Mouse (Mus musculus): ENCODE measurements around the gene Cldn13.
"Not testable (repeated sequence)": the region's sequence is repeated elsewhere in the genome, so short reads cannot be mapped to it uniquely, and the experiment has no call there.

Gene Cldn13

DNA sequence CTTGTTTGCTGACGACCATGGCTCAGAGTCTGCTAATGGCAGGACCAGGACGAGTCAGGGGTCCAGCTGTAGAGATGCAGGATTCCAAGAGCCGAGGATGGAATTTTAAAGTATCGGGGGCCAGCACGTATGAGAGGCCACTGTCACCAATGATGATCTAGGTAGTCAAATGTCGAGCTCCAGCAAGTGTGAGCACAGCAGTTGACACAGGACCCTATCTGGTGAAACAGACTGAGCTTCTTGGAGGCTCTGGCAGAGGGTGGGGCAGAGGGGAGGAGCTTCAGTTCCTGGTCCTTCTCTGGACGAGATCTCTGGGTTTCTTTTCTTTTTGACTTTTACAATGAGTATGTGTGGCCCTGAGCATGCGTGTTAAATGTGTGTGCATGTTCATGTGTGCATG lies at the start of gene Cldn13:
Gene Cldn13 (minus strand): TSS at position 216 of the 400 bp plus-strand sequence.
- in situ Hi-C loops (cut with MseI, MboI): no loop called here

DNA sequence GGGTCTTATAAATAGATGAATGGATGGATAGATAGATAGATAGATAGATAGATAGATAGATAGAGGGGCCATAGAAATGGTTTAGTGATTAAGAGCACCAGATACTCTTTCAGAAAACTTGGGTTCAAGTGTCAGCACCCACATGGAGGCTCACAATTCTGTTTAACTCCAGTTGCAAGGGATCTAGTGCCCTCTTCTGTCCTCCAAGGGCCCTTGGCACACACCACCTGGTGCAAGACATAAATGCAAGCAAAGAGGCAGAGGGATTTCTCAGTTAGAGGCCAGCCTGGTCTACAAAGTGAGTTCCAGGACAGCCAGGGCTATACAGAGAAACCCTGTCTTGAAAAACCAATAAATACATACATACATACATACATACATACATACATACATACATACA lies 49.3 kb upstream of the Cldn13 start:
- in situ Hi-C loops (cut with MseI, MboI): loop anchor here (5.0 kb wide), 2 partner anchors 37 to 52 kb away; no protein-coding TSS in a partner anchor

DNA sequence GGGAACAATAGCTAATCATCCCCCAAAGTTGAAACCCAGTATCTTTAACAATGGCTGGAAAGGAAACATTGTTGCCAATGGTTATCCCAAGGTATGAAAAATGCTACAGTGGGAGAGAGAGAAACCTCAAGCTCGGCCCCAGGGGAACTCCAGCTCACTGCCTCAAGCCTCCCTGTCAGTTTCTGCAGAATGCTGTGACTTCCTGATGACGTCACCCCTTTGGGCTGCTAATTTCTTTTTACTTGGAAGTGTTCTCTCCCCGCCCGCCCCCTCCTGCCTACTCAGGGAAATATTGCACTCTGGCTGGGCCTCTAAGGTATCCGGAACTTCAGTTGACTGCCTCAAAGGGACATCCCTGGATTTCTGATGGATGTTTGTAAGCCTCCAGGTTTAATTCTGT lies 48.2 kb upstream of the Cldn13 start:
- in situ Hi-C loops (cut with MseI, MboI): loop anchor here in 1 of 2 experiments (5.0 kb wide), 1 partner anchor 36 kb away; no protein-coding TSS in a partner anchor

DNA sequence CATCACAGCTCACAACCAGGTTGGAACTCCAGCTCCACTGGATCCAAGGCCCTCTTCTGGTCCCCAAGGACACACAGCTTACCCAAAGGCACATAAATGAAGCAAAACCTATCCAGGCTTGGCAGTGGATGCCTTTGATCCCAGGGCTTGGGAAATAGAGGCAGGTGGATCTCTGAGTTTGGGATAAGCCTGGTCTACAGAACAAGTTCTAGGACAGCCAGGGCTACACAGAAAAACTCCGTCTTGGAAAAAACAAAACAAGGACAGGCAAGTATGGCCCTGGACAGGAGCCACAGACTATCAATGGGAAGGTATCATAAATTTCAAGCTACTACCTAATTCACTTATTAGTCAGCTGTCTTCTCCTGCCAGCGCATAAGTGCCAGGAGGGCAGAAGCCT lies 46.2 kb upstream of the Cldn13 start:
- in situ Hi-C loops (cut with MseI, MboI): loop anchor here in 1 of 2 experiments (5.0 kb wide), 1 partner anchor 34 kb away; no protein-coding TSS in a partner anchor

DNA sequence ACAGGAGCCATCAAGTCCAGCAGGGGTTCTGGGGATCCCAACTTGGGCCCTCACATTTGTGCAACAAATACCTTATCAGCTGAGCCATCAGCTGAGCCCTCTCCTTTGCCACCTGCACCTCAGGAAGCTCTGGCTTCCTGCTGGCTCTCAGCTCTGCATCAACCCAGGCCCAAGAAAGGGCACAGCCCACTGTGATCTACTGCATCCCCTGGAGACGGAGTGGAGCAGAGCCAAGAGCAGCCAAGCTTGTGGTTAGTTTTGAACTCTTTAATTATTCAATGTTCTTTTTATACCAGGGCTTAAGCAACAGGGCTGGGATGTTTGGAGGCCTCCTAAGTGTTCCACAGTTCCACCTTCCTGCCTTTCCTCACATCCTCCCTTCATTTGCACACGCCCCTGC lies 45.1 kb upstream of the Cldn13 start:
- in situ Hi-C loops (cut with MseI, MboI): loop anchor here in 1 of 2 experiments (5.0 kb wide), 1 partner anchor 33 kb away; no protein-coding TSS in a partner anchor

DNA sequence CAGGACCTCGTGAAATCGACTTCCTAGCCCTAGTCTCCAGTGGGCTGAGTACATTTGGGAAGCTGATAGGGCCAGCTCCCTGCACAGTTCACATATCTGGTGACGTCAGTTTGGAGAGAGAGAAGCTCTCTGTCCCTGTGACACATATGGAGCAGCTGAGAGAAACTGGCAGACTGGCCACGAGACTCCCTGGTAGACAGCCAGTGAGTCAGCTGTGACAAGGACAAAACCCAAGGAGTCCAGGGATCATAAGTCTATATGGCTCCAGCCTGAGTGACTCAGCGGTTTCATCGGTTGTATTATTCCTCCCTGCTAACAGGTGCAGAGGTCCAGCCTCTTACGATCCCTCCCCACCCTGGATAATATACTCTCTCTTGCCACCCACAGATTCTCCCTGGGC lies 43.8 kb upstream of the Cldn13 start:
- in situ Hi-C loops (cut with MseI, MboI): no loop called here

DNA sequence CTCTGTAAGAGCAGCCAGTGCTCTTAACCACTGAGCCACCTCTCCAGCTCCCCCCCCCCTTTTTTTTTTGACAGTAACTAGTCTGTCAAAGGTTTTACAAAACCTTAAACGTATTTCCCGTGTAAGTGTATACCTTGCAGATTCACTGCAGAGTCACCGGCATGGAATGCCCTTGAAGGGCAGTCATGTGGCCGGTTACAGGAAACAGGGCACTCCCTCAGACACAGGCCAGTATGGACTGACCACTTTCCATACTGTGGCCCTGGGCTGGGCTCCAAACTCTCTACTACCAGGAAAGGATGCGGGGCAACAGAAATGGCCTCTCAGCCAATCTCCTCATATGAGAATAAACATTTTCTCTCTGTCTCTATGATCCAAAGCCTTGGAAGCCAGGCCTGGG lies 40.2 kb upstream of the Cldn13 start:
- in situ Hi-C loops (cut with MseI, MboI): no loop called here

GRCm38 (mm10) chr5:134951053-134951884 lies 35.9 kb upstream of the Cldn13 start:
- in situ Hi-C loops (cut with MseI, MboI): no loop called here

- in situ Hi-C loops (cut with MseI, MboI): no loop called here
Observed at GRCm38 (mm10) chr5:134948085-134948439, 32.7 kb upstream of the Cldn13 start.

- in situ Hi-C loops (cut with MseI, MboI): no loop called here
Observed at GRCm38 (mm10) chr5:134947420-134948084, 32.2 kb upstream of the Cldn13 start.

DNA sequence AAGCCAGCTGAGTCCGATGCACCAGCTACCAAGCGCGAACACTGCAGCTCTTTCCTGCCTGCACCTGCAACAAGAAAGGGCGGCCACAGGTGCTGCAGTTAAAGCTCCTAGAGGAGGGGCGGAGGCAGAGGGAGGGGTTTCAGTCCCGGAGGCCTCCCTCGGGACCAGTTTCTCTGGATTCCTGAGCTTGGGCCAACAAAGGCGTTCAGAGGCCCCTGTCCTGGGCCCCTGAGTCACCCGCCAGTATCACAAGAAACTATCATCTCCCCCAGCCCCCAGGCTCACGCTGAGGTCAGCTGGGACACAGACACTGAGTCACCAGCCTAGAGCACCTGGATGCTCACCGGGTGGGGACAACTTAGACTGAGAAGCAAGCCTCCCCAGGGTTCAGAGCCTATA lies 31.5 kb upstream of the Cldn13 start, which contains the start of gene Cldn4:
Gene Cldn4 (minus strand): TSS at position 78 of the 399 bp plus-strand sequence.
- in situ Hi-C loops (cut with MseI, MboI): no loop called here

DNA sequence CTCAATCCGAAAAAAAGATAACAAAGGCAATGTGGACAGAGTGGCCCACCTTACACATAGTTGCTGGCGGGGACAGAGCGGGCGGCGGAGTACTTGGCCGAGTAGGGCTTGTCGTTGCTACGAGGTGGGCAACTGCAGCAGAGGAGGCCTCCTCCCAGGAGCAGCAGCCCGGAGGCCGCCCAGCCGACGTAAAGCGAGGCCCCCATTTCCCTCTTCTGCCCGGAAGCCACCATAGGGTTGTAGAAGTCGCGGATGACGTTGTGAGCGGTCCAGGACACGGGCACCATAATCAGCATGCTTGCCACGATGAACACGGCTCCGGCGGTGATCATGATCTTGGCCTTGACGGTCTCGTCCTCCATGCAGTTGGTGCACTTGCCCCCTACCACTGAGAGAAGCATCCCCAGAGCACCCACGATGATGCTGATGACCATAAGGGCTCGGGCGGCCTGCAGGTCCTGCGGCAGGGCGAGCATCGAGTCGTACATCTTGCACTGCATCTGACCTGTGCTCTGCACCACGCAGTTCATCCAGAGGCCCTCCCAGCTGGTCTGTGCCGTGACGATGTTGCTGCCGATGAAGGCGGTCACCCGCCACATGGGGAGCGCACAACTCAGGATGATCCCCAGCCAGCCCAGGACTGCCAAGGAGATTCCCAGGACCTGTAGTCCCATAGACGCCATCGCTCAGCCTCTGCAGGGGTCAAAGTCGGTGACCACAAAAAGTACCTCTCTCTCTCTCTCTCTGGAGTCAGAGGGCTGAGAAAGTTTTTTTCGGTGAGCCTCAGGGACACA lies 30.9 kb upstream of the Cldn13 start:
- in situ Hi-C loops (cut with MseI, MboI): no loop called here

DNA sequence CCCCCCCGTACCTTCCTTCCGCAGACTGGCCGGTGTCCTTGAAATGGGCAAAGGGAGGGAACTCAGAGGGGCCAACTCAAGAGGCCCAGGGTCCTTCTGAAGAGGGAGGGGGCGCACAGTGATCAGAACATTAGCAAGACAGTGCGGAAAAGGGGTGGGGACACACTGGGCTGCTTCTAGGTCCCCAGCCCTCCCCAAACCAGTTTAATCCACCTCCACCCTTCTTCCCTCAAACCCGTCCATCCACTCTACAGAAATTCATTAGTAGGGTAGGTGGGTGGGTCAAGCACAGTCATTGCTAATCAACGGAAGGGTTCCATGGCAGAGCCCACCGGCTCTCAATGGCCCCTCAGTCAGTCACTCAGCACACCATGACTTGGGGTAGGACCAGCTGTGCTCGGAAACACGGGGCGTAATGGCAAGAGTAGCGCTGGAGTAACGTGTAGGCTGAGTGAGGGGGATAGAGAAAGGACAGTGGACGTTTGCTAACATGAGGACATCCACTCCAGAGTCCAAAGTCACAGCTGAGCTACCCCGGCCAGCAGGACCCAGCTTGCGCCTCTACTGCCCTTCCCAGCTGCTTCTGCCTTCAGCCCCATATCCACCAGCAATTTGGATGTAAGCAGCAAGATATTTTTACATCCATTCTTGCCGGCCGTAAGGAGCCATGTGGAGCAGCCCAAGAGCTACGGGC lies 30.1 kb upstream of the Cldn13 start:
- in situ Hi-C loops (cut with MseI, MboI): no loop called here

DNA sequence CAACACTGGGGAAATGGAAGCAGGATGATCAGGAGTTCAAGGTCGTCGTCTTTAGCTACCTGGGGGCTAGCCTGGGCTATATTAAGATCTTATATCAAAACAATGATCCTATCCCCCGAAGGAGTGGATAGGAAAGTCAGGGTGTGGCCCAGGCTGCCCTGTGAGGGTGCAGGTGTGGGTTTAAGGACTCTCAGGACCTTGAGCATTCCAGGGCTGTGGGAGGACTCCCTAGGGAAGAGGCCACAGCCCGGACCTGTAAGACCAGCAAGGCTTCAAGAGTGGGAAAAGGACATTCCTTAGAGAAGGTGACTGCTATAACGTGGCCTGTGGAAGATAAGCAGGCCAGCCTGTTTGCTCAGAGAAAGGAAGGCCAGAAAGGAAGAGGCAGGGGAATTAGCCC lies 28.9 kb upstream of the Cldn13 start:
- in situ Hi-C loops (cut with MseI, MboI): no loop called here

- in situ Hi-C loops (cut with MseI, MboI): no loop called here
Observed at GRCm38 (mm10) chr5:134942740-134943139, 27.4 kb upstream of the Cldn13 start.

GRCm38 (mm10) chr5:134941472-134942209 lies 26.3 kb upstream of the Cldn13 start:
- in situ Hi-C loops (cut with MseI, MboI): no loop called here

DNA sequence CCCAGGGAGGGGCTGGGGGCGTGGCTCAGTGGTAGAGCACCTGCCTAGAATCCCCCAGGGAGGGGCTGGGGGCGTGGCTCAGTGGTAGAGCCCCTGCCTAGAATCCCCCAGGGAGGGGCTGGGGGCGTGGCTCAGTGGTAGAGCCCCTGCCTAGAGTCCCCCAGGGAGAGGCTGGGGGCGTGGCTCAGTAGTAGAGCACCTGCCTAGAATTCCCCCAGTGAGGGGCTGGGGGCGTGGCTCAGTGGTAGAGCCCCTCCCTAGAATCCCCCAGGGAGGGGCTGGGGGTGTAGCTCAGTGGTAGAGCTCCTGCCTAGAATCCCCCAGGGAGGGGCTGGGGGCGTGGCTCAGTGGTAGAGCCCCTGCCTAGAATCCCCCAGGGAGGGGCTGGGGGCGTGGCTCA lies 24.2 kb upstream of the Cldn13 start:
- in situ Hi-C loops (cut with MseI, MboI): not testable (repeated sequence)

GRCm38 (mm10) chr5:134939069-134939468 lies 23.7 kb upstream of the Cldn13 start:
- in situ Hi-C loops (cut with MseI, MboI): no loop called here

GRCm38 (mm10) chr5:134936626-134937185 lies 21.4 kb upstream of the Cldn13 start:
- in situ Hi-C loops (cut with MseI, MboI): no loop called here

- in situ Hi-C loops (cut with MseI, MboI): no loop called here
Observed at GRCm38 (mm10) chr5:134936051-134936450, 20.7 kb upstream of the Cldn13 start.
